Mouse (Mus musculus) CH12.LX (cell line): ENCODE data around the gene Ugt1a2. TPM values are rescaled to one million over a fixed set of nuclear protein-coding genes. Genes with fewer than 3 reads are reported as not detected.
A peak's percentile ranks its signal among the peaks of the same experiment; 100 is the strongest.

Experiments
- DNase-seq: peaks from one replicate; pipeline ENCODE4 v3.0.0-alpha.2; 2013; ENCODE audit errors: extremely low read depth
- H3K27ac ChIP-seq: 2 replicates; pipeline ENCODE4 v1.5.1; 2012; ENCODE audit warnings: low read depth, mild to moderate bottlenecking, control low read depth, moderate library complexity; ENCODE audit not compliant: insufficient read depth
- H3K27me3 ChIP-seq: replicated peaks from 2 replicates; pipeline ENCODE3; 2012; ENCODE audit warnings: inconsistent platforms
- H3K36me3 ChIP-seq, 2 experiments: replicated peaks in 1 of 2; 2 replicates each; pipeline versions ENCODE3 to v1.6.1; 2012; ENCODE audit warnings: inconsistent platforms in 1 of 2, low read length in 1 of 2, mild to moderate bottlenecking in 1 of 2, mixed read lengths in 1 of 2, moderate library complexity in 1 of 2; ENCODE audit not compliant: control insufficient read depth in 1 of 2, insufficient read depth in 1 of 2
- H3K4me1 ChIP-seq, 2 experiments: 2 replicates each; pipeline ENCODE4 v1.6.1; 2012; ENCODE audit warnings: inconsistent platforms in 1 of 2, moderate library complexity in 1 of 2; ENCODE audit not compliant: insufficient read depth in 2 of 2, control insufficient read depth in 1 of 2
- H3K4me2 ChIP-seq: 2 replicates; pipeline ENCODE4 v1.6.1; 2012; ENCODE audit warnings: low read depth, mild to moderate bottlenecking, control low read depth; ENCODE audit not compliant: poor library complexity, insufficient read depth, severe bottlenecking
- H3K4me3 ChIP-seq, 3 experiments: fragments of 150-350 bp in 1 of 3; sonication (generic) in 1 of 3; replicated peaks in 1 of 3; 2 replicates each; pipeline versions ENCODE3 to v1.5.1; 2011 to 2012; ENCODE audit warnings: low read depth in 2 of 3, low read length in 2 of 3, mild to moderate bottlenecking in 2 of 3, moderate library complexity in 2 of 3, control low read depth in 1 of 3, improper control_type of control experiment in 1 of 3, inconsistent platforms in 1 of 3, mixed read lengths in 1 of 3; ENCODE audit not compliant: poor library complexity in 1 of 3
- H3K79me2 ChIP-seq: replicated peaks from 2 replicates; pipeline ENCODE4 v1.6.1; 2012; ENCODE audit warnings: mild to moderate bottlenecking, moderate library complexity; ENCODE audit not compliant: control insufficient read depth, poor library complexity, insufficient read depth, severe bottlenecking; ENCODE audit errors: extremely low read depth
- H3K9ac ChIP-seq: 2 replicates; pipeline ENCODE4 v1.6.1; 2012; ENCODE audit warnings: low read depth, mild to moderate bottlenecking, control low read depth, moderate library complexity; ENCODE audit not compliant: insufficient read depth
- H3K9me3 ChIP-seq: replicated peaks from 2 replicates; pipeline ENCODE3; 2012; ENCODE audit warnings: low read length, inconsistent platforms, mixed read lengths
- CHD2 ChIP-seq: IDR thresholded peaks from 2 replicates; pipeline ENCODE4 v1.6.1; 2011; ENCODE audit warnings: low read length, improper control_type of control experiment
- E2F4 ChIP-seq: IDR thresholded peaks from 2 replicates; pipeline ENCODE4 v1.6.1; 2011; ENCODE audit warnings: low read depth, low read length, improper control_type of control experiment; ENCODE audit not compliant: insufficient replicate concordance
- ELF1 ChIP-seq: IDR thresholded peaks from 2 replicates; pipeline ENCODE4 v1.6.1; 2014; ENCODE audit warnings: low read depth, mild to moderate bottlenecking, inconsistent platforms, low read length, improper control_type of control experiment
- EP300 ChIP-seq: IDR thresholded peaks from 2 replicates; pipeline ENCODE4 v1.6.1; 2011; ENCODE audit warnings: low read length, improper control_type of control experiment
- ETS1 ChIP-seq: conservative IDR thresholded peaks from 2 replicates; pipeline ENCODE4 v1.6.1; 2012; ENCODE audit warnings: low read depth, mild to moderate bottlenecking, inconsistent platforms, low read length, improper control_type of control experiment, moderate library complexity
- HCFC1 ChIP-seq: IDR thresholded peaks from 2 replicates; pipeline ENCODE4 v1.6.1; 2012; ENCODE audit warnings: low read depth, mild to moderate bottlenecking, inconsistent platforms, low read length, improper control_type of control experiment
- IRF4 ChIP-seq: IDR thresholded peaks from 2 replicates; pipeline ENCODE4 v1.6.1; 2014; ENCODE audit warnings: low read depth, mild to moderate bottlenecking, inconsistent platforms, low read length, improper control_type of control experiment
- JUN ChIP-seq: IDR thresholded peaks from 2 replicates; pipeline ENCODE4 v1.6.1; 2011; ENCODE audit warnings: low read depth, mild to moderate bottlenecking, low read length, improper control_type of control experiment, moderate library complexity; ENCODE audit not compliant: insufficient read depth
- KAT2A ChIP-seq: IDR thresholded peaks from 2 replicates; pipeline ENCODE4 v1.6.1; 2012; ENCODE audit warnings: low read length, improper control_type of control experiment, inconsistent platforms; ENCODE audit not compliant: insufficient replicate concordance
- MAFK ChIP-seq: IDR thresholded peaks from 2 replicates; pipeline ENCODE4 v1.6.1; 2011; ENCODE audit warnings: low read length, improper control_type of control experiment; ENCODE audit not compliant: insufficient replicate concordance
- MAX ChIP-seq: IDR thresholded peaks from 2 replicates; pipeline ENCODE4 v1.6.1; 2011; ENCODE audit warnings: low read length, improper control_type of control experiment
- MEF2A ChIP-seq: IDR thresholded peaks from 2 replicates; pipeline ENCODE4 v1.6.1; 2014; ENCODE audit warnings: low read depth, mild to moderate bottlenecking, inconsistent platforms, low read length, improper control_type of control experiment, borderline replicate concordance
- MXI1 ChIP-seq: IDR thresholded peaks from 2 replicates; pipeline ENCODE4 v1.6.1; 2011; ENCODE audit warnings: mild to moderate bottlenecking, low read depth, low read length, improper control_type of control experiment
- NELFE ChIP-seq: IDR thresholded peaks from 2 replicates; pipeline ENCODE4 v1.6.1; 2011; ENCODE audit warnings: low read depth, low read length, improper control_type of control experiment
- PAX5 ChIP-seq: IDR thresholded peaks from 2 replicates; pipeline ENCODE4 v1.6.1; 2012; ENCODE audit warnings: low read length, inconsistent platforms, mixed read lengths
- POLR2A ChIP-seq: IDR thresholded peaks from 2 replicates; pipeline ENCODE4 v1.6.1; 2011; ENCODE audit warnings: low read depth, mild to moderate bottlenecking, improper control_type of control experiment, low read length
- POLR2AphosphoS2 ChIP-seq: IDR thresholded peaks from 2 replicates; pipeline ENCODE4 v1.6.1; 2011; ENCODE audit warnings: low read depth, low read length, improper control_type of control experiment
- RAD21 ChIP-seq: IDR thresholded peaks from 2 replicates; pipeline ENCODE4 v1.6.1; 2011; ENCODE audit warnings: low read depth, mild to moderate bottlenecking, low read length, improper control_type of control experiment, moderate library complexity
- RCOR1 ChIP-seq: conservative IDR thresholded peaks from 2 replicates; pipeline ENCODE4 v1.6.1; 2012; ENCODE audit warnings: low read depth, mild to moderate bottlenecking, inconsistent platforms, low read length, improper control_type of control experiment
- SIN3A ChIP-seq: IDR thresholded peaks from 2 replicates; pipeline ENCODE4 v1.6.1; 2012; ENCODE audit warnings: low read length, improper control_type of control experiment, inconsistent platforms
- SMC3 ChIP-seq: IDR thresholded peaks from 2 replicates; pipeline ENCODE4 v1.6.1; 2011; ENCODE audit warnings: low read depth, low read length, improper control_type of control experiment
- TCF12 ChIP-seq: IDR thresholded peaks from 2 replicates; pipeline ENCODE4 v1.6.1; 2014; ENCODE audit warnings: low read depth, mild to moderate bottlenecking, inconsistent platforms, low read length, improper control_type of control experiment
- UBTF ChIP-seq: IDR thresholded peaks from 2 replicates; pipeline ENCODE4 v1.6.1; 2012; ENCODE audit warnings: low read depth, mild to moderate bottlenecking, inconsistent platforms, low read length, improper control_type of control experiment, moderate library complexity
- USF2 ChIP-seq: conservative IDR thresholded peaks from 2 replicates; pipeline ENCODE4 v1.6.1; 2011; ENCODE audit warnings: low read depth, low read length, improper control_type of control experiment
- ZKSCAN1 ChIP-seq: IDR thresholded peaks from 2 replicates; pipeline ENCODE4 v1.6.1; 2012; ENCODE audit warnings: low read depth, inconsistent platforms, low read length, improper control_type of control experiment, borderline replicate concordance
- dilution Hi-C: fragments of 300-500 bp; cut with MboI; formaldehyde crosslinking; loops from 2 replicates; pipeline ENCODE4 v1.14.3; 2020; ENCODE audit warnings: low sequenced_read_pairs; ENCODE audit not compliant: extremely low pct_unique_long_range_greater_than_20kb, extremely low pct_ligation_motif_present
- in situ Hi-C: fragments of 300-500 bp; cut with MboI; formaldehyde crosslinking; loops from 3 replicates; pipeline ENCODE4 v1.14.3; 2019; ENCODE audit warnings: low sequenced_read_pairs, low pct_ligation_motif_present, low pct_unique_long_range_greater_than_20kb, mixed read lengths
- polyA plus RNA-seq: library from polyadenylated mRNA; unstranded; fragments of >175 nt; gene quantifications from 2 replicates; pipeline ENCODE4 v1.2.1, GENCODE M21; 2012; ENCODE audit warnings: low read depth; ENCODE audit not compliant: insufficient read length
- total RNA-seq, 2 experiments: library from RNA; depleted of rRNA; stranded (reverse); fragments of 300-350 nt in 1 of 2; fragments of >200 nt in 1 of 2; gene quantifications; 2 replicates each; pipeline ENCODE4 v1.2.3; 2012 to 2014

The Ugt1a2 gene
- total and polyA plus RNA-seq, 3 experiments: not detected

DNA sequence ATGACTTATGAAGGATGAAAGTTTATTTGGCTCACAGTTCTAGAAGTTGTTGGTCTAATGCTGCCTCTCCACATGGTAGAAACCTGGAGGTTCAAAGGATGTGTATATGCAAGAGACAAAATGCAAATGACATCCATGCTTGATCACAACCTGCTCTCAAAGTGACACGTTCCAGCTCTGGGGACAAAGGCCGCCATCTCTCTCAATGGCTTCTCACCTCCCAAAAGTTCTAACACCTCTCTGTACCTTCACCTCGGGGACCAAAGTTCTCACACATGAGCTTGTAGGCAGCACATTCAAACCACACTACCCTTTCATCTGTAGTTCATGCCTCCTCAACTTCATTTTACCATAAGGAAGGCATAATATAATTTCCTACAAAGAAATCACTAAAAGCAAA is 17.2 kb downstream of the Ugt1a2 start:
- no peak overlapping the region for H3K4me2 ChIP-seq
- in situ Hi-C loops: no loop called here
- H3K4me3 ChIP-seq: no peak overlapping the region
- H3K27ac ChIP-seq: no peak overlapping the region
- H3K36me3 ChIP-seq: no peaks in the 10 kb centered on the region
- dilution Hi-C loops: no loop called here
- TF ChIP-seq TCF12 (no peak), RCOR1 (no peak), POLR2A (no peak), PAX5 (no peak), JUN (no peak), EP300 (no peak), HCFC1 (no peak)
- TF ChIP-seq, all 38 proteins: peak for 0
- Histone ChIP-seq H3K4me1 (no peaks in the 10 kb centered on the region), H3K79me2 (no peaks in the 10 kb centered on the region), H3K27me3 (no peaks in the 10 kb centered on the region), H3K9ac (no peak overlapping the region), H3K9me3 (peaks cover 74% of the 10 kb centered on the region)
- peak; percentile 7 for DNase-seq

DNA sequence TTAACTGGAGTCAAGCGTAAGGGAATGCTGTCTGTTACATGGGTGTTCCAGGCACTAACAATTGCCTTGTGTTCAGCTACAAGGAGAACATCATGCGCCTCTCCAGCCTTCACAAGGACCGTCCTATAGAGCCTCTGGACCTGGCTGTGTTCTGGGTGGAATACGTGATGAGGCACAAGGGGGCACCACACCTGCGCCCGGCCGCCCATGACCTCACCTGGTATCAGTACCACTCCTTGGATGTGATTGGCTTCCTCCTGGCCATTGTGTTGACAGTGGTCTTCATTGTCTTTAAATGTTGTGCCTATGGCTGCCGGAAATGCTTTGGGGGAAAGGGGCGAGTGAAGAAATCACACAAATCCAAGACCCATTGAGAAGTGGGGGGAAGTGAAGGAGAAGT is 17.6 kb downstream of the Ugt1a2 start:
- dilution Hi-C loops: no loop called here
- Histone ChIP-seq H3K27me3 (no peaks in the 10 kb centered on the region), H3K79me2 (no peaks in the 10 kb centered on the region), H3K4me1 (no peaks in the 10 kb centered on the region), H3K4me3 (no peak overlapping the region), H3K36me3 (no peaks in the 10 kb centered on the region), H3K9me3 (peaks cover 69% of the 10 kb centered on the region), H3K4me2 (no peak overlapping the region), H3K27ac (no peak overlapping the region), H3K9ac (no peak overlapping the region)
- DNase-seq: peak; percentile 2
- TF ChIP-seq SMC3 (no peak), MAX (no peak), PAX5 (no peak), EP300 (no peak), ZKSCAN1 (no peak), NELFE (no peak), TCF12 (no peak), MXI1 (no peak), POLR2AphosphoS2 (no peak), ETS1 (no peak), MAFK (no peak), E2F4 (no peak)
- in situ Hi-C loops: no loop called here

DNA sequence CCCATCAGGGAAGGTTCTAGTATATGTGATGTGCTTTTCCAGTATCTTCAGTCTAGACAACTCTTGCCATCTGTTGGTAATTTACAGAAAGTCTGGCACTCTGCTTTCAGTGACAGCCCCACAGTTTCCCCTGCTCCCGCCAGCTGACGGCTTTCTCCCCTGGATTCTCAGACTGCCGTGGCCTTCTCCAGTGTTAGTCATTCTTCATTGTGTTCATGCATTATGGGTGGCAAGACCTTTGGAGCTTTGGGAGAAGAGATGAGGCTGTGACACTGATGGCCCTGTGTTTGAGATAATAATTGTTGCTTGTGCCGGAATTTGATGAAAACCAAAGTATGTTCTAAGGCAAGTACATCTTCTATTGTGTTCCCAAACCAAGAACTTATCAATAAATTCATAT is 18.2 kb downstream of the Ugt1a2 start:
- dilution Hi-C loops: no loop called here
- H3K27me3 ChIP-seq: no peaks in the 10 kb centered on the region
- H3K9me3 ChIP-seq: peaks cover 69% of the 10 kb centered on the region
- H3K36me3 ChIP-seq: no peaks in the 10 kb centered on the region
- H3K27ac ChIP-seq: no peak overlapping the region
- H3K79me2 ChIP-seq: no peaks in the 10 kb centered on the region
- no peak overlapping the region for H3K4me2 ChIP-seq
- TF ChIP-seq SIN3A (no peak), MEF2A (no peak), UBTF (no peak), EP300 (no peak), ELF1 (no peak), E2F4 (no peak), NELFE (no peak), IRF4 (no peak), CHD2 (no peak), USF2 (no peak), PAX5 (no peak), RAD21 (no peak), KAT2A (no peak), HCFC1 (no peak)
- no peak overlapping the region for H3K4me3 ChIP-seq
- DNase-seq: no peak
- no peaks in the 10 kb centered on the region for H3K4me1 ChIP-seq
- in situ Hi-C loops: no loop called here
- no peak overlapping the region for H3K9ac ChIP-seq
